Mouse (Mus musculus) heart, embryonic 13.5 days (tissue): ENCODE results near the gene Fbxl14. TPM values are rescaled to one million over a fixed set of nuclear protein-coding genes. Genes with fewer than 3 reads are reported as not detected.

ENCODE experiments used
- ATAC-seq: fragments of 200-750 bp; cut with Nextera tagmentation; 2 replicates; pipeline ENCODE4 v1.8.0; 2017; ENCODE audit warnings: moderate TSS enrichment; ENCODE audit not compliant: insufficient number of reproducible peaks, low FRiP score, low TSS enrichment; ENCODE audit errors: extremely low read depth
- H3K27ac ChIP-seq: fragments of 300-500 bp; sonication (generic); replicated peaks from 2 replicates; pipeline ENCODE4 v1.5.1; 2015; ENCODE audit warnings: moderate library complexity, mild to moderate bottlenecking, inconsistent platforms
- H3K27me3 ChIP-seq: fragments of 300-500 bp; sonication (generic); replicated peaks from 2 replicates; pipeline ENCODE4 v1.6.1; 2015; ENCODE audit warnings: mild to moderate bottlenecking, inconsistent platforms
- H3K36me3 ChIP-seq: fragments of 300-500 bp; sonication (generic); 2 replicates; pipeline ENCODE4 v1.6.1; 2015; ENCODE audit warnings: mild to moderate bottlenecking, inconsistent platforms
- H3K4me1 ChIP-seq: fragments of 300-500 bp; sonication (generic); 2 replicates; pipeline ENCODE4 v1.6.1; 2015; ENCODE audit warnings: inconsistent platforms
- H3K4me2 ChIP-seq: fragments of 300-500 bp; sonication (generic); 2 replicates; pipeline ENCODE4 v1.6.1; 2015; ENCODE audit warnings: inconsistent platforms, mild to moderate bottlenecking, moderate library complexity
- H3K4me3 ChIP-seq: fragments of 300-500 bp; sonication (generic); 2 replicates; pipeline ENCODE4 v1.5.1; 2015; ENCODE audit warnings: moderate library complexity, mild to moderate bottlenecking, inconsistent platforms
- H3K9ac ChIP-seq: fragments of 300-500 bp; sonication (generic); 2 replicates; pipeline ENCODE4 v1.6.1; 2015; ENCODE audit warnings: inconsistent platforms, mild to moderate bottlenecking, moderate library complexity
- H3K9me3 ChIP-seq: fragments of 300-500 bp; sonication (generic); 2 replicates; pipeline ENCODE4 v1.6.1; 2016; ENCODE audit warnings: inconsistent platforms
- WGBS: fragments of 180-500 bp; shearing (Covaris S2); methylation state at CpG from one replicate; pipeline ENCODE4 v1.1.7; 2015; ENCODE audit warnings: mixed read lengths; 5-methylcytosine and 5-hydroxymethylcytosine counted together
- polyA plus RNA-seq: library from polyadenylated mRNA; unstranded; fragments of >200 nt; fragmentation: Nextera tagmentation; extraction: Ambion mirVana; gene quantifications from 2 replicates; pipeline ENCODE4 v1.2.1, GENCODE M21; 2015

The Fbxl14 gene
- polyA plus RNA-seq, 1 experiment from 2014 or later = 3.0 TPM

- Histone ChIP-seq H3K36me3 (no peaks in the 10 kb centered on the region), H3K9ac (no peak overlapping the region), H3K27me3 (no peaks in the 10 kb centered on the region), H3K9me3 (no peaks in the 10 kb centered on the region), H3K4me3 (no peak overlapping the region), H3K27ac (no peak overlapping the region), H3K4me1 (peaks cover 24% of the 10 kb centered on the region), H3K4me2 (no peak overlapping the region)
- WGBS = 68% methylated on average over 5 of the region's 5 CpGs
- ATAC-seq = no peak
These were observed 47.0 kb downstream of the Fbxl14 start for GRCm38 (mm10) chr6:119526498-119526897.

DNA sequence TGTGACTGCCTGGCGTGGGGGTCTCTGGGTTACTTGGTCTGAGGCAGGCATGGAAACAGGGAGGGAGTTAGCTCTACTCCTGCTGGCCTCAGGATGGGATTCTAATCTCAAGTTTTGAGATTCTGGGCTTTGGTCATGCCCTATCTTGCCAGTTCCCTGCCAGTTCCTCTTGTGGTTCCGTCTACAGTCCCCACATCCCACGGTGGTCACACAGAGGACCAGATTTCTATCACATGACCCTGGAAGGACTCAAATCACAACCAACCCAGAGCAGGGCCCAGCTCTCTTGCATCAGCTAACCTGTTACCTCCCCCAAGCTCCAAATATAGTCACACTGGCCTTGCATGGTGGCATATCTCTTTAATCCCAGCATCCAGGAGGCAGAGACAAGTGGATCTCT is 50.2 kb downstream of the Fbxl14 start:
- ATAC-seq = no peak
- H3K27me3 ChIP-seq = no peaks in the 10 kb centered on the region
- no peak overlapping the region for H3K27ac ChIP-seq
- H3K9ac ChIP-seq = no peak overlapping the region
- H3K4me1 ChIP-seq = 0 out of 2 replicates have a peak, but pooled peaks cover 7% of the 10 kb centered on the region
- no peak overlapping the region for H3K4me3 ChIP-seq
- 60% methylated on average over 3 of the region's 3 CpGs for WGBS
- H3K9me3 ChIP-seq = no peaks in the 10 kb centered on the region
- no peak overlapping the region for H3K4me2 ChIP-seq
- H3K36me3 ChIP-seq = no peaks in the 10 kb centered on the region

Other genes starting within 250 kb of the Fbxl14 start
- gene Cacna2d4, start 243.1 kb upstream of the Fbxl14 start, polyA plus RNA-seq = not detected in 2 replicates
- gene Lrtm2, start 148.9 kb upstream of the Fbxl14 start, polyA plus RNA-seq = 0.13 and 0.17 TPM in 2 replicates
- 25.2 and 33.6 TPM in 2 replicates for gene Adipor2, start 62.0 kb upstream of the Fbxl14 start, polyA plus RNA-seq
- gene Wnt5b, start 64.7 kb downstream of the Fbxl14 start, polyA plus RNA-seq = 6.3 and 8.2 TPM in 2 replicates